Mouse (Mus musculus): ENCODE results near the gene Camta1. TPM values are rescaled to one million over a fixed set of nuclear protein-coding genes. Genes with fewer than 3 reads are reported as not detected.

The Camta1 gene
- total RNA-seq, 1 experiment: 9.3 TPM

GRCm38 (mm10) chr4:151344811-151345210 is 516.9 kb downstream of the Camta1 start:
- Histone ChIP-seq H3K36me3 (ENCODE audit: control insufficient read depth, insufficient read depth, low read length, poor library complexity, severe bottlenecking) (no peaks in the 10 kb centered on the region), H3K4me3 (ENCODE audit: insufficient read depth in 1 of 2, low read depth in 1 of 2, low read length in 2 of 2, poor library complexity in 1 of 2, severe bottlenecking in 1 of 2) (no peak overlapping the region), H3K9ac (ENCODE audit: insufficient read depth, low read depth, low read length, poor library complexity, severe bottlenecking) (no peak overlapping the region), H3K9me3 (ENCODE audit: control insufficient read depth, insufficient read depth, low read depth, low read length) (no peaks in the 10 kb centered on the region), H3K27ac (ENCODE audit: insufficient read depth, low read depth, low read length, poor library complexity, severe bottlenecking) (no peak overlapping the region), H3K4me1 (ENCODE audit: control insufficient read depth in 2 of 2, insufficient read depth in 2 of 2, low read length in 2 of 2, poor library complexity in 1 of 2) (peaks cover 4 to 6% of the 10 kb centered on the region in 2 experiments; a peak in 3 of 4 replicates)
- in situ Hi-C loops (cut with MboI; ENCODE audit: low sequenced_read_pairs in 2 of 2, unreplicated experiment in 2 of 2): no loop called here
- no peak for DNase-seq (ENCODE audit: low read depth, low spot score)
- TF ChIP-seq CHD2 (IDR thresholded peaks at IDR 0.05; ENCODE audit: low read depth, low read length): no peak
- TF ChIP-seq MAFK (IDR thresholded peaks at IDR 0.05; ENCODE audit: insufficient read depth, low read depth, low read length): no peak
- no peak for TF ChIP-seq HCFC1 (IDR thresholded peaks at IDR 0.05; ENCODE audit: borderline replicate concordance, insufficient read depth, low read length)
- TF ChIP-seq ZNF384 (IDR thresholded peaks at IDR 0.05; ENCODE audit: low read depth, low read length): no peak
- no peak for TF ChIP-seq ZC3H11A (IDR thresholded peaks at IDR 0.05; ENCODE audit: borderline replicate concordance, low read depth, low read length)

GRCm38 (mm10) chr4:151339421-151339820 is 522.3 kb downstream of the Camta1 start:
- Histone ChIP-seq H3K4me1 (ENCODE audit: control insufficient read depth in 2 of 2, insufficient read depth in 2 of 2, low read length in 2 of 2, poor library complexity in 1 of 2) (peaks cover 6 to 18% of the 10 kb centered on the region in 2 experiments), H3K27ac (ENCODE audit: insufficient read depth, low read depth, low read length, poor library complexity, severe bottlenecking) (no peak overlapping the region), H3K36me3 (ENCODE audit: control insufficient read depth, insufficient read depth, low read length, poor library complexity, severe bottlenecking) (no peaks in the 10 kb centered on the region), H3K4me3 (ENCODE audit: insufficient read depth in 1 of 2, low read depth in 1 of 2, low read length in 2 of 2, poor library complexity in 1 of 2, severe bottlenecking in 1 of 2) (no peak overlapping the region), H3K9ac (ENCODE audit: insufficient read depth, low read depth, low read length, poor library complexity, severe bottlenecking) (no peak overlapping the region), H3K9me3 (ENCODE audit: control insufficient read depth, insufficient read depth, low read depth, low read length) (no peaks in the 10 kb centered on the region)
- in situ Hi-C loops (cut with MboI; ENCODE audit: low sequenced_read_pairs in 2 of 2, unreplicated experiment in 2 of 2): no loop called here
- TF ChIP-seq ZNF384 (IDR thresholded peaks at IDR 0.05; ENCODE audit: low read depth, low read length) (no peak), HCFC1 (IDR thresholded peaks at IDR 0.05; ENCODE audit: borderline replicate concordance, insufficient read depth, low read length) (no peak), CHD2 (IDR thresholded peaks at IDR 0.05; ENCODE audit: low read depth, low read length) (no peak), MAFK (IDR thresholded peaks at IDR 0.05; ENCODE audit: insufficient read depth, low read depth, low read length) (no peak), ZC3H11A (IDR thresholded peaks at IDR 0.05; ENCODE audit: borderline replicate concordance, low read depth, low read length) (no peak)
- no peak for DNase-seq (ENCODE audit: low read depth, low spot score)

- DNase-seq (ENCODE audit: low read depth, low spot score): no peak
- no peak overlapping the region for H3K4me3 ChIP-seq (ENCODE audit: insufficient read depth in 1 of 2, low read depth in 1 of 2, low read length in 2 of 2, poor library complexity in 1 of 2, severe bottlenecking in 1 of 2)
- in situ Hi-C loops (cut with MboI; ENCODE audit: low sequenced_read_pairs in 2 of 2, unreplicated experiment in 2 of 2): no loop called here
- TF ChIP-seq CHD2 (IDR thresholded peaks at IDR 0.05; ENCODE audit: low read depth, low read length): no peak
- no peak for TF ChIP-seq ZC3H11A (IDR thresholded peaks at IDR 0.05; ENCODE audit: borderline replicate concordance, low read depth, low read length)
- H3K36me3 ChIP-seq (ENCODE audit: control insufficient read depth, insufficient read depth, low read length, poor library complexity, severe bottlenecking): no peaks in the 10 kb centered on the region
- peaks cover 6 to 18% of the 10 kb centered on the region in 2 experiments for H3K4me1 ChIP-seq (ENCODE audit: control insufficient read depth in 2 of 2, insufficient read depth in 2 of 2, low read length in 2 of 2, poor library complexity in 1 of 2)
- no peaks in the 10 kb centered on the region for H3K9me3 ChIP-seq (ENCODE audit: control insufficient read depth, insufficient read depth, low read depth, low read length)
- no peak overlapping the region for H3K27ac ChIP-seq (ENCODE audit: insufficient read depth, low read depth, low read length, poor library complexity, severe bottlenecking)
- H3K9ac ChIP-seq (ENCODE audit: insufficient read depth, low read depth, low read length, poor library complexity, severe bottlenecking): no peak overlapping the region
Observed at GRCm38 (mm10) chr4:151338931-151339330, 522.7 kb downstream of the Camta1 start.

GRCm38 (mm10) chr4:151337543-151337942 is 524.1 kb downstream of the Camta1 start:
- DNase-seq (ENCODE audit: low read depth, low spot score): peak; percentile 29
- Histone ChIP-seq H3K4me1 (ENCODE audit: control insufficient read depth in 2 of 2, insufficient read depth in 2 of 2, low read length in 2 of 2, poor library complexity in 1 of 2) (peaks cover 6 to 19% of the 10 kb centered on the region in 2 experiments), H3K4me3 (ENCODE audit: insufficient read depth in 1 of 2, low read depth in 1 of 2, low read length in 2 of 2, poor library complexity in 1 of 2, severe bottlenecking in 1 of 2) (no peak overlapping the region), H3K9me3 (ENCODE audit: control insufficient read depth, insufficient read depth, low read depth, low read length) (no peaks in the 10 kb centered on the region), H3K27ac (ENCODE audit: insufficient read depth, low read depth, low read length, poor library complexity, severe bottlenecking) (no peak overlapping the region), H3K36me3 (ENCODE audit: control insufficient read depth, insufficient read depth, low read length, poor library complexity, severe bottlenecking) (no peaks in the 10 kb centered on the region), H3K9ac (ENCODE audit: insufficient read depth, low read depth, low read length, poor library complexity, severe bottlenecking) (no peak overlapping the region)
- no peak for TF ChIP-seq ZNF384 (IDR thresholded peaks at IDR 0.05; ENCODE audit: low read depth, low read length)
- no peak for TF ChIP-seq MAFK (IDR thresholded peaks at IDR 0.05; ENCODE audit: insufficient read depth, low read depth, low read length)
- TF ChIP-seq HCFC1 (IDR thresholded peaks at IDR 0.05; ENCODE audit: borderline replicate concordance, insufficient read depth, low read length): no peak
- no peak for TF ChIP-seq CHD2 (IDR thresholded peaks at IDR 0.05; ENCODE audit: low read depth, low read length)
- TF ChIP-seq ZC3H11A (IDR thresholded peaks at IDR 0.05; ENCODE audit: borderline replicate concordance, low read depth, low read length): no peak
- in situ Hi-C loops (cut with MboI; ENCODE audit: low sequenced_read_pairs in 2 of 2, unreplicated experiment in 2 of 2): no loop called here

- Histone ChIP-seq H3K4me3 (ENCODE audit: insufficient read depth in 1 of 2, low read depth in 1 of 2, low read length in 2 of 2, poor library complexity in 1 of 2, severe bottlenecking in 1 of 2) (no peak overlapping the region), H3K4me1 (ENCODE audit: control insufficient read depth in 2 of 2, insufficient read depth in 2 of 2, low read length in 2 of 2, poor library complexity in 1 of 2) (peaks cover 6 to 20% of the 10 kb centered on the region in 2 experiments), H3K9me3 (ENCODE audit: control insufficient read depth, insufficient read depth, low read depth, low read length) (no peaks in the 10 kb centered on the region), H3K9ac (ENCODE audit: insufficient read depth, low read depth, low read length, poor library complexity, severe bottlenecking) (no peak overlapping the region), H3K27ac (ENCODE audit: insufficient read depth, low read depth, low read length, poor library complexity, severe bottlenecking) (no peak overlapping the region), H3K36me3 (ENCODE audit: control insufficient read depth, insufficient read depth, low read length, poor library complexity, severe bottlenecking) (no peaks in the 10 kb centered on the region)
- TF ChIP-seq HCFC1 (IDR thresholded peaks at IDR 0.05; ENCODE audit: borderline replicate concordance, insufficient read depth, low read length) (no peak), ZNF384 (IDR thresholded peaks at IDR 0.05; ENCODE audit: low read depth, low read length) (no peak), CHD2 (IDR thresholded peaks at IDR 0.05; ENCODE audit: low read depth, low read length) (no peak), ZC3H11A (IDR thresholded peaks at IDR 0.05; ENCODE audit: borderline replicate concordance, low read depth, low read length) (no peak), MAFK (IDR thresholded peaks at IDR 0.05; ENCODE audit: insufficient read depth, low read depth, low read length) (no peak)
- no peak for DNase-seq (ENCODE audit: low read depth, low spot score)
- in situ Hi-C loops (cut with MboI; ENCODE audit: low sequenced_read_pairs in 2 of 2, unreplicated experiment in 2 of 2): no loop called here
Observed at GRCm38 (mm10) chr4:151336413-151336812, 525.3 kb downstream of the Camta1 start.

All from ES-E14 (cell line).